Mouse (Mus musculus) kidney, postnatal 0 days (tissue): ENCODE measurements around the gene Akr1c18. TPM values are rescaled to one million over a fixed set of nuclear protein-coding genes. Genes with fewer than 3 reads are reported as not detected.
A peak's percentile ranks its signal among the peaks of the same experiment; 100 is the strongest.
"Not testable (repeated sequence)": the region's sequence is repeated elsewhere in the genome, so short reads cannot be mapped to it uniquely, and the experiment has no call there.

Experiments
- ATAC-seq: fragments of 200-750 bp; cut with Nextera tagmentation; replicated peaks from 2 replicates; pipeline ENCODE4 v1.8.0; 2017; ENCODE audit warnings: low read depth, moderate number of reproducible peaks, moderate TSS enrichment, moderate library complexity; ENCODE audit not compliant: low FRiP score
- DNase-seq: peaks from one replicate; pipeline ENCODE4 v3.0.0-alpha.2; 2016; ENCODE audit warnings: low spot score
- H3K27ac ChIP-seq: fragments of 300-500 bp; sonication (generic); 2 replicates; pipeline ENCODE4 v1.5.1; 2014; ENCODE audit warnings: mild to moderate bottlenecking
- H3K27me3 ChIP-seq: fragments of 300-500 bp; sonication (generic); 2 replicates; pipeline ENCODE4 v1.6.1; 2014; ENCODE audit warnings: low read length, mixed read lengths; ENCODE audit not compliant: insufficient read depth
- H3K36me3 ChIP-seq: fragments of 300-500 bp; sonication (generic); 2 replicates; pipeline ENCODE4 v1.6.1; 2014; ENCODE audit warnings: low read length, mixed read lengths; ENCODE audit not compliant: insufficient read depth
- H3K4me1 ChIP-seq: fragments of 300-500 bp; sonication (generic); replicated peaks from 2 replicates; pipeline ENCODE4 v1.6.1; 2014; ENCODE audit warnings: antibody characterized with exemption, low read length, mixed read lengths; ENCODE audit not compliant: insufficient read depth
- H3K4me2 ChIP-seq: fragments of 300-500 bp; sonication (generic); 2 replicates; pipeline ENCODE4 v1.6.1; 2014; ENCODE audit warnings: mild to moderate bottlenecking, low read length, moderate library complexity, mixed read lengths
- H3K4me3 ChIP-seq: fragments of 300-500 bp; sonication (generic); replicated peaks from 2 replicates; pipeline ENCODE4 v1.5.1; 2014; ENCODE audit warnings: low read depth, low read length
- H3K9ac ChIP-seq: fragments of 300-500 bp; sonication (generic); 2 replicates; pipeline ENCODE4 v1.6.1; 2014; ENCODE audit warnings: low read depth, low read length
- H3K9me3 ChIP-seq: fragments of 300-500 bp; sonication (generic); replicated peaks from 2 replicates; pipeline ENCODE4 v1.6.1; 2016; ENCODE audit warnings: low read length, inconsistent platforms, mixed read lengths
- CTCF ChIP-seq: IDR thresholded peaks from 2 replicates; pipeline ENCODE4 v1.5.1; 2016; ENCODE audit warnings: antibody characterized with exemption, low read depth, mild to moderate bottlenecking, moderate library complexity
- WGBS: fragments of 180-500 bp; shearing (Covaris S2); extraction: QIAGEN DNeasy Blood & Tissue Kit; methylation state at CpG from one replicate; pipeline ENCODE4 v1.1.7; 2014; 5-methylcytosine and 5-hydroxymethylcytosine counted together
- polyA plus RNA-seq: library from polyadenylated mRNA; unstranded; fragments of >200 nt; fragmentation: Nextera tagmentation; extraction: Ambion mirVana; gene quantifications from 2 replicates; pipeline ENCODE4 v1.2.1, GENCODE M21; 2015

The Akr1c18 gene
- polyA plus RNA-seq, result 3.8 and 4.1 TPM in 2 replicates

DNA sequence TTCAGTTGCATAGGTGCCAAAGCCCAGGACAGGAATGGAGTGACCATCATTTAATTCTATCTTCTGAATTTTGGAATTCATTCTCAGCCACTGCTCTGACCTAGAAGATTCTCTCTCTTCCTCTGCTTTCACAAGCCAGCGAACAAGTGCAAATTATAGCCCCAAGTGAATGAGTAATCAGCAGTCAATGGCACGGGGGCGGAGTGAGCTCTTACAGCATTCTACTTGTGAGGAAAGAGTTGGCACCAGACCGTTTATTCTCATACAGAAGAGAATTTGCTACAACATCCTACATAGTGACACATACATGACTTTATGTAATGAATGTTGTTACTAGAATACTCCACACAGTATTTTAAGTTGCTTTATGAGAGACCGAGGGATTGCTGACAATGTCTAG lies at the start of gene Akr1c18:
Gene Akr1c18, minus strand, starts transcription at position 137 of the 400 bp plus-strand sequence.
- Histone ChIP-seq H3K9me3 (no peaks in the 10 kb centered on the region), H3K27ac (no peak within 1 kb of the TSS), H3K4me2 (no peak within 1 kb of the TSS), H3K27me3 (no peaks in the 10 kb centered on the region), H3K9ac (no peak within 1 kb of the TSS), H3K4me3 (no peak within 1 kb of the TSS), H3K36me3 (no peaks in the 10 kb centered on the region), H3K4me1 (no peaks in the 10 kb centered on the region)
- 48% methylated on average over 5 of the region's 5 CpGs for WGBS
- DNase-seq, result no peak
- no peak for ATAC-seq
- no peak for TF ChIP-seq CTCF

GRCm38 (mm10) chr13:4192511-4192910 lies 42.1 kb upstream of the Akr1c18 start:
- TF ChIP-seq CTCF, result no peak
- H3K4me3 ChIP-seq, result no peak overlapping the region

GRCm38 (mm10) chr13:4190904-4191303 lies 40.5 kb upstream of the Akr1c18 start, which contains the start of gene Akr1c13:
Gene Akr1c13, plus strand, starts transcription at chr13:4191150.
- DNase-seq, result peak; percentile 25

More at GRCm38 (mm10) chr13:4192511-4192910, 42.1 kb upstream of the Akr1c18 start:
- Histone ChIP-seq H3K27ac (no peak overlapping the region), H3K4me2 (no peak overlapping the region), H3K4me1 (no peaks in the 10 kb centered on the region), H3K9ac (no peak overlapping the region), H3K9me3 (no peaks in the 10 kb centered on the region), H3K27me3 (no peaks in the 10 kb centered on the region), H3K36me3 (no peaks in the 10 kb centered on the region)
- WGBS, result 86% methylated on average over 3 of the region's 3 CpGs
- ATAC-seq (no peak), DNase-seq (no peak)

DNA sequence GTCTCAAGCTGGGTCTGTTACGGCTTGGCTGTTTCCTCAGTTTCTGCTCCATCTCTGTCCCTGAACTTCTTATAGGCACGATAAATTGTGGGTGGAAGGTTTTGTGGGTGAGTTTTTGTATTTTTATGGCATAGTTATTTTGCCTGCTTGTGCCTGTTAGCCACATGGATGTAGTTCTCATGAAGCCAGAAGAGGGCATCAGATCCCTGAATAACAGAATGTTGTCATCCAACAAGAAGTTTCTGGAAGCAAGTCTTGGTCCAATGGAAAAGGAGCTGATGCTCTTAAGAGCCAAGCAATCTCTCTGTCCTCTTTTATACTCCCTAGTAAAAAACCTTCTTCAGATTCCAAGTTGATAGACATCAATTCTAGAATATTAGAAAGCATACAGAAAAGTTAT lies 37.7 kb upstream of the Akr1c18 start:
- TF ChIP-seq CTCF, result peak; percentile 77
- Histone ChIP-seq H3K36me3 (no peaks in the 10 kb centered on the region), H3K4me2 (no peak overlapping the region), H3K4me3 (no peak overlapping the region), H3K9ac (no peak overlapping the region), H3K9me3 (no peaks in the 10 kb centered on the region), H3K27me3 (no peaks in the 10 kb centered on the region), H3K27ac (no peak overlapping the region), H3K4me1 (no peaks in the 10 kb centered on the region)
- DNase-seq (peak; percentile 71), ATAC-seq (no peak)
- WGBS, result 58% methylated on average over 2 of the region's 2 CpGs

More at GRCm38 (mm10) chr13:4190904-4191303, 40.5 kb upstream of the Akr1c18 start, which contains the start of gene Akr1c13:
- no peaks in the 10 kb centered on the region for H3K36me3 ChIP-seq
- ATAC-seq, result peak; percentile 88
- no peaks in the 10 kb centered on the region for H3K4me1 ChIP-seq
- no peaks in the 10 kb centered on the region for H3K9me3 ChIP-seq
- no peak within 1 kb of the TSS for H3K9ac ChIP-seq
- H3K27ac ChIP-seq, result no peak within 1 kb of the TSS
- H3K4me3 ChIP-seq, result no peak within 1 kb of the TSS
- no peaks in the 10 kb centered on the region for H3K27me3 ChIP-seq
- no peak within 1 kb of the TSS for H3K4me2 ChIP-seq
- TF ChIP-seq CTCF, result no peak
- 42% methylated on average over 3 of the region's 3 CpGs for WGBS

- not testable (repeated sequence) for DNase-seq, H3K9me3 ChIP-seq, H3K36me3 ChIP-seq, H3K4me1 ChIP-seq, H3K27ac ChIP-seq, H3K4me2 ChIP-seq, H3K9ac ChIP-seq, H3K27me3 ChIP-seq, ATAC-seq, H3K4me3 ChIP-seq
- WGBS, result 76% methylated on average over 7 of the region's 7 CpGs
- TF ChIP-seq CTCF, result peak; percentile 53
Measured at GRCm38 (mm10) chr13:4186641-4187411, 36.4 kb upstream of the Akr1c18 start.

DNA sequence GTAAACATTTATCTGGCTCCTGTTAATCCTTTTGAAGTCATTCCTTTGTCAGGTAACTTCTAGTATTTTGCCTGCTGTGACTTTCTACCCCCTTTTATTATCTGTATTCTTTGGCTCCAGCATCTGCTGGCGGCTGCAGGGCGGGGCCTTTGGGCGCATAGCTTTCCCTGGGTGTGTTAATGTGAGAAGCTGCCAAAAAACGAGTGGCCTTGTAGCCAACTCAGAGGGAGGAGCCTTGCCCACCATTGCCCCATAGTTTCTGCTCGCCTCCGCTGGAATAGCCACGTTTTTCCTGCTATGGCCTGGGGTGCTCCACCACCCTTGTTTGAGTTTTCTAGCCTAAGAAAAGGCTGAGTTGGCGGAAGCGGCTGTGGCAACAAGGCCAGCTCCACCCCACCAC lies 32.7 kb upstream of the Akr1c18 start:
- no peak for DNase-seq
- H3K9ac ChIP-seq, result no peak overlapping the region
- no peaks in the 10 kb centered on the region for H3K27me3 ChIP-seq
- no peak overlapping the region for H3K4me3 ChIP-seq
- H3K4me1 ChIP-seq, result no peaks in the 10 kb centered on the region
- no peaks in the 10 kb centered on the region for H3K36me3 ChIP-seq
- TF ChIP-seq CTCF, result no peak
- H3K27ac ChIP-seq, result no peak overlapping the region
- no peak overlapping the region for H3K4me2 ChIP-seq
- ATAC-seq, result no peak
- WGBS, result 75% methylated on average over 9 of the region's 9 CpGs
- no peaks in the 10 kb centered on the region for H3K9me3 ChIP-seq

GRCm38 (mm10) chr13:4181321-4181720 lies 30.9 kb upstream of the Akr1c18 start:
- H3K4me2 ChIP-seq, H3K4me3 ChIP-seq, DNase-seq, H3K4me1 ChIP-seq, H3K36me3 ChIP-seq, H3K27ac ChIP-seq, ATAC-seq, H3K9me3 ChIP-seq, H3K9ac ChIP-seq, H3K27me3 ChIP-seq: not testable (repeated sequence)
- 89% methylated on average over 4 of the region's 4 CpGs for WGBS
